8 mouse cellular contexts compared by ENCODE assay signal in genomic region chr2:181287958-181288350, GRCm38 (mm10). TPM values are rescaled to one million over a fixed set of nuclear protein-coding genes. Genes with fewer than 3 reads are reported as not detected.
DNase-seq lines count a peak whose midpoint lies in the region; ATAC-seq and TF ChIP-seq lines count a peak whose summit lies in the region.
"Not testable (repeated sequence)": the region's sequence is repeated elsewhere in the genome, so short reads cannot be mapped to it uniquely, and the experiment has no call there.

Gmeb2 (minus strand) TSS chr2:181288035.

- TF ChIP-seq CTCF in kidney, postnatal 0 days (IDR thresholded peaks at IDR 0.05; ENCODE audit: low read depth): peak; percentile 29; the same call in 1 of the 2 replicates

- peak within 1 kb of the TSS; percentile 70 for H3K4me2 ChIP-seq in heart, embryonic 12.5 days
- H3K4me2 ChIP-seq in kidney, postnatal 0 days (ENCODE audit: low read length): peak within 1 kb of the TSS; percentile 67
- H3K4me2 ChIP-seq in liver, embryonic 11.5 days: peak within 1 kb of the TSS; percentile 85
- H3K4me2 ChIP-seq in stomach, embryonic 14.5 days (replicated peaks; ENCODE audit: low read depth, low read length): peak within 1 kb of the TSS; percentile 76

- peaks cover 25% of the 10 kb centered on the region for H3K36me3 ChIP-seq in heart, embryonic 12.5 days
- not testable (repeated sequence) for H3K36me3 ChIP-seq in kidney, postnatal 0 days (ENCODE audit: insufficient read depth, low read length); liver, embryonic 11.5 days (ENCODE audit: control insufficient read depth, insufficient read depth, low read length); stomach, embryonic 14.5 days (ENCODE audit: control insufficient read depth, insufficient read depth, low read length)

- H3K9me3 ChIP-seq in heart, embryonic 12.5 days (replicated peaks); kidney, postnatal 0 days (replicated peaks; ENCODE audit: low read length); liver, embryonic 11.5 days (ENCODE audit: control insufficient read depth, low read length); stomach, embryonic 14.5 days (ENCODE audit: control insufficient read depth, low read depth, low read length): not testable (repeated sequence)

- H3K27ac ChIP-seq in heart, embryonic 12.5 days (ENCODE audit: poor library complexity, severe bottlenecking): peak within 1 kb of the TSS; percentile 95
- H3K27ac ChIP-seq in kidney, postnatal 0 days: peak within 1 kb of the TSS; percentile 90
- peak within 1 kb of the TSS; percentile 92 for H3K27ac ChIP-seq in liver, embryonic 11.5 days (ENCODE audit: low read depth, low read length)
- H3K27ac ChIP-seq in stomach, embryonic 14.5 days (ENCODE audit: low read length): peak within 1 kb of the TSS; percentile 94

- not testable (repeated sequence) for H3K27me3 ChIP-seq in heart, embryonic 12.5 days (replicated peaks); kidney, postnatal 0 days (ENCODE audit: insufficient read depth, low read length); liver, embryonic 11.5 days (replicated peaks; ENCODE audit: control insufficient read depth, insufficient read depth, low read length); stomach, embryonic 14.5 days (ENCODE audit: control insufficient read depth, insufficient read depth, low read length)

- ATAC-seq in erythroid progenitor cell, adult 5-6 weeks (replicated peaks; ENCODE audit: low FRiP score, poor library complexity, severe bottlenecking): peak; percentile 92
- ATAC-seq in heart, embryonic 12.5 days (ENCODE audit: insufficient number of reproducible peaks, low FRiP score): peak; percentile 97
- ATAC-seq in kidney, postnatal 0 days (replicated peaks; ENCODE audit: low FRiP score, low read depth): peak; percentile 97
- ATAC-seq in liver, embryonic 11.5 days (replicated peaks; ENCODE audit: low FRiP score): peak; percentile 96
- ATAC-seq in stomach, embryonic 14.5 days (ENCODE audit: insufficient number of reproducible peaks, insufficient read depth, low FRiP score, low read depth): peak; percentile 96

- under 1% methylated on average over 38 of the region's 38 CpGs for WGBS in heart, embryonic 12.5 days
- under 1% methylated on average over 37 of the region's 38 CpGs for WGBS in kidney, postnatal 0 days
- WGBS in liver, embryonic 11.5 days: 6% methylated on average over 29 of the region's 38 CpGs
- WGBS in stomach, embryonic 14.5 days: under 1% methylated on average over 18 of the region's 38 CpGs

- peaks cover 17% of the 10 kb centered on the region for H3K4me1 ChIP-seq in heart, embryonic 12.5 days (replicated peaks)
- not testable (repeated sequence) for H3K4me1 ChIP-seq in kidney, postnatal 0 days (replicated peaks; ENCODE audit: insufficient read depth, low read length)
- H3K4me1 ChIP-seq in liver, embryonic 11.5 days (replicated peaks; ENCODE audit: control insufficient read depth, insufficient read depth, low read length): peaks cover 12% of the 10 kb centered on the region
- H3K4me1 ChIP-seq in stomach, embryonic 14.5 days (ENCODE audit: control insufficient read depth, insufficient read depth, low read length): peaks cover 12% of the 10 kb centered on the region; the same call in 1 of the 2 replicates

- peak within 1 kb of the TSS; percentile 78 for H3K9ac ChIP-seq in heart, embryonic 12.5 days
- peak within 1 kb of the TSS; percentile 80 for H3K9ac ChIP-seq in kidney, postnatal 0 days (ENCODE audit: low read depth, low read length)
- H3K9ac ChIP-seq in liver, embryonic 11.5 days (ENCODE audit: low read depth, low read length): peak within 1 kb of the TSS; percentile 95
- H3K9ac ChIP-seq in stomach, embryonic 14.5 days (replicated peaks; ENCODE audit: low read depth, low read length): peak within 1 kb of the TSS; percentile 71

- H3K4me3 ChIP-seq in heart, embryonic 12.5 days: peak within 1 kb of the TSS; percentile 56
- peak within 1 kb of the TSS; percentile 63 for H3K4me3 ChIP-seq in kidney, postnatal 0 days (replicated peaks; ENCODE audit: low read depth, low read length)
- H3K4me3 ChIP-seq in liver, embryonic 11.5 days (ENCODE audit: low read depth, low read length): peak within 1 kb of the TSS; percentile 80
- H3K4me3 ChIP-seq in stomach, embryonic 14.5 days (ENCODE audit: low read depth, low read length): peak within 1 kb of the TSS; percentile 68

- DNase-seq in CD4-positive helper T cell, adult 2 months (ENCODE audit: low read depth, low spot score): peak; percentile 97
- peak; percentile 89 for DNase-seq in brain, embryonic 18.5 days (ENCODE audit: low read depth, low spot score)
- DNase-seq in kidney, postnatal 0 days (ENCODE audit: low spot score): peak; percentile 98
- DNase-seq in liver, embryonic 11.5 days (ENCODE audit: low spot score): peak; percentile 86
- peak; percentile 97 for DNase-seq in naive thymus-derived CD4-positive, alpha-beta T cell, adult 2 months (ENCODE audit: low read depth)

RNA-seq across cellular contexts. Expression of gene Gmeb2, which starts in this region (rescaled TPM):
- total RNA-seq in erythroid progenitor cell, adult 5-6 weeks (2015; ENCODE audit: low replicate concordance): 33.1 and 57.3 TPM in 2 replicates
- total RNA-seq in erythroid progenitor cell, adult 5-6 weeks (2017; ENCODE audit: low replicate concordance): 29.0 and 55.1 TPM in 2 replicates
- 10.3 and 10.7 TPM in 2 replicates for polyA plus RNA-seq in heart, embryonic 12.5 days (2016; fragmentation: Nextera tagmentation; extraction: Ambion mirVana)
- polyA plus RNA-seq in kidney, postnatal 0 days (2015; fragmentation: Nextera tagmentation; extraction: Ambion mirVana): 8.1 and 9.8 TPM in 2 replicates
- polyA plus RNA-seq in liver, embryonic 11.5 days (2014; fragmentation: Nextera tagmentation; extraction: Ambion mirVana): 14.7 and 16.4 TPM in 2 replicates
- polyA plus RNA-seq in stomach, embryonic 14.5 days (2014; fragmentation: Nextera tagmentation; extraction: Ambion mirVana): 14.6 and 15.4 TPM in 2 replicates

Comparison
In these comparisons a context has a peak if more than half of its experiments do, and no peak if none do; other contexts are left out.
1. Peak in every context shown above with its lines: DNase-seq, ATAC-seq, H3K4me3 ChIP-seq and H3K27ac ChIP-seq.